Mouse (Mus musculus) G1E (cell line): ENCODE results near the gene Nthl1. TPM values are rescaled to one million over a fixed set of nuclear protein-coding genes. Genes with fewer than 3 reads are reported as not detected.

Source experiments
- ATAC-seq: 2 replicates; pipeline ENCODE4 v1.8.0; 2016; ENCODE audit warnings: mild to moderate bottlenecking; ENCODE audit not compliant: insufficient number of reproducible peaks, poor library complexity, low FRiP score, severe bottlenecking; ENCODE audit errors: extremely low read depth
- DNase-seq: peaks from one replicate; pipeline ENCODE4 v3.0.0; 2012; ENCODE audit warnings: low spot score
- H3K27me3 ChIP-seq: 2 replicates; pipeline ENCODE4 v1.6.1; 2012; ENCODE audit warnings: mild to moderate bottlenecking, low read length, inconsistent platforms; ENCODE audit not compliant: insufficient read depth
- H3K36me3 ChIP-seq: replicated peaks from 2 replicates; pipeline ENCODE3; 2012; ENCODE audit warnings: mild to moderate bottlenecking, inconsistent platforms
- H3K4me1 ChIP-seq: 2 replicates; pipeline ENCODE4 v1.6.1; 2012; ENCODE audit warnings: low read depth, low read length, inconsistent platforms, mixed read lengths; ENCODE audit not compliant: insufficient read depth
- H3K4me3 ChIP-seq: 2 replicates; pipeline ENCODE4 v1.5.1; 2012; ENCODE audit warnings: low read depth, mild to moderate bottlenecking, inconsistent platforms, low read length, moderate library complexity, mixed read lengths
- H3K9me3 ChIP-seq: replicated peaks from 2 replicates; pipeline ENCODE4 v1.6.1; 2012; ENCODE audit warnings: inconsistent platforms
- CTCF ChIP-seq: IDR thresholded peaks from 2 replicates; pipeline ENCODE4 v1.5.1; 2012; ENCODE audit warnings: low read depth, low read length, inconsistent platforms, mixed read lengths
- GATA1 ChIP-seq: IDR thresholded peaks from 2 replicates; pipeline ENCODE4 v1.6.1; 2012; ENCODE audit warnings: borderline replicate concordance, low read length, inconsistent platforms, mixed read lengths
- GATA2 ChIP-seq: IDR thresholded peaks from 2 replicates; pipeline ENCODE4 v1.6.1; 2012; ENCODE audit warnings: low read depth, low read length, inconsistent platforms, borderline replicate concordance
- POLR2AphosphoS5 ChIP-seq: IDR thresholded peaks from 2 replicates; pipeline ENCODE4 v1.6.1; 2012; ENCODE audit warnings: low read depth, low read length, inconsistent platforms; ENCODE audit not compliant: insufficient replicate concordance
- TAL1 ChIP-seq: conservative IDR thresholded peaks from 2 replicates; pipeline ENCODE4 v1.6.1; 2012; ENCODE audit warnings: low read depth, low read length, inconsistent platforms, mixed read lengths
- polyA plus RNA-seq: library from polyadenylated mRNA; stranded (reverse); fragments of >175 nt; gene quantifications from 2 replicates; pipeline ENCODE4 v1.2.3, GENCODE M21; 2012
- total RNA-seq, 2 experiments: library from RNA; stranded (forward) in 1 of 2; stranded (reverse) in 1 of 2; fragments of 200-1000 nt in 1 of 2; fragments of >200 nt in 1 of 2; fragmentation: Nextera tagmentation in 1 of 2; gene quantifications; 2 replicates each; pipeline ENCODE4 v1.2.3; 2014 to 2017

Gene Nthl1
- total and polyA plus RNA-seq, 3 experiments: 3.8 to 21.5 (median 9.8) TPM

- Histone ChIP-seq H3K36me3 (peaks cover 37% of the 10 kb centered on the region), H3K27me3 (no peaks in the 10 kb centered on the region), H3K9me3 (no peaks in the 10 kb centered on the region), H3K4me3 (peak overlapping the region; percentile 100), H3K4me1 (peaks cover 61% of the 10 kb centered on the region)
- TF ChIP-seq CTCF (no peak), TAL1 (no peak), GATA1 (no peak), GATA2 (no peak), POLR2AphosphoS5 (no peak)
- no peak for DNase-seq
- no peak for ATAC-seq
Observed at GRCm38 (mm10) chr17:24670246-24670844, 37.9 kb downstream of the Nthl1 start.

DNA sequence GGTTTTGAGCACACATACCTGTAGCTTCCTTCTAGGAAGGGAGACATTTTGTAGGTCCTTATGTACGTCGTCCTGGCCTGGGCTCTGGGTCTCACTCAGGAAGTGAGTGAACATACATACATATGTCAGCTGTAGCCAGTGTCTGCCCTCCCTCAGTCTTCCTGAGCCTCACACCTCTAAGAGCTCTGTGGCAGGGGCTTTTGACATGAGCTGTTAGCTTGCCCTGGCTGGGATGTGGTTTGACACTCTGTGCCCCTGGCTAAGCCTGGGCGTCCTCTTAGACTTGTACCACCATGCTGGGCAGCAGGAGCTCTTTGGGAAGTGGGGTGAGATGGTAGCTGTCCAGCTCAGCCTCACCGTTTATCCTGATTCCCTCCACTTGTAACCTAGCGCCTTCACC lies 38.9 kb downstream of the Nthl1 start:
- peaks cover 47% of the 10 kb centered on the region for H3K36me3 ChIP-seq
- peaks cover 70% of the 10 kb centered on the region for H3K4me1 ChIP-seq
- H3K4me3 ChIP-seq: peak overlapping the region; percentile 56; the same call in 1 of the 2 replicates
- no peak for TF ChIP-seq GATA1
- DNase-seq: no peak
- ATAC-seq: no peak
- H3K9me3 ChIP-seq: no peaks in the 10 kb centered on the region
- no peaks in the 10 kb centered on the region for H3K27me3 ChIP-seq

GRCm38 (mm10) chr17:24672141-24672540 lies 39.7 kb downstream of the Nthl1 start:
- Histone ChIP-seq H3K9me3 (no peaks in the 10 kb centered on the region), H3K36me3 (peaks cover 55% of the 10 kb centered on the region), H3K4me1 (peaks cover 75% of the 10 kb centered on the region), H3K27me3 (no peaks in the 10 kb centered on the region), H3K4me3 (peak overlapping the region; percentile 11; the same call in 1 of the 2 replicates)
- DNase-seq (no peak), ATAC-seq (no peak)
- TF ChIP-seq TAL1 (no peak), GATA1 (no peak)

DNA sequence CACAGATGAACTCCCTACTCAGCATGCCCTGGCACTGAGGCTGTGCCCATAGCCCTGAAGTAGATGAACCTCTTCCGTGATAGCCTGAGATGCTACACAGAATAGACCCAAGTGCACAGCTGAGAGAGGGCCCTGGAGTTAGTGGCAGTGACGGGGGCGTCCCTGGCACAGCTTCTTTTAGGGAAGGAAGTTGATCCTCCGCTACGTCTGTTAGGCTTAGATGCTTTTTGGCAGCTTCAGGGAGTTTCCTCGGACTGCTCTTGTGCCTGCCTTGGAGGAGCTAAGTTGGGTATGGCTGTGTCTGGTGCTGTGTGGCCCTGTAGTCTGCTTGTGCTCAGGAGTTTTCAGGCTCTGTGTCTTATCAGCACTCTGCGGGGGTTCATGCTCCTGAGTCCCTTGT lies 41.8 kb downstream of the Nthl1 start:
- Histone ChIP-seq H3K36me3 (peaks cover 77% of the 10 kb centered on the region), H3K27me3 (no peaks in the 10 kb centered on the region), H3K4me1 (peaks cover 67% of the 10 kb centered on the region), H3K4me3 (no peak overlapping the region), H3K9me3 (no peaks in the 10 kb centered on the region)
- DNase-seq (no peak), ATAC-seq (no peak)
- TF ChIP-seq POLR2AphosphoS5 (no peak), GATA1 (no peak), TAL1 (no peak)

DNA sequence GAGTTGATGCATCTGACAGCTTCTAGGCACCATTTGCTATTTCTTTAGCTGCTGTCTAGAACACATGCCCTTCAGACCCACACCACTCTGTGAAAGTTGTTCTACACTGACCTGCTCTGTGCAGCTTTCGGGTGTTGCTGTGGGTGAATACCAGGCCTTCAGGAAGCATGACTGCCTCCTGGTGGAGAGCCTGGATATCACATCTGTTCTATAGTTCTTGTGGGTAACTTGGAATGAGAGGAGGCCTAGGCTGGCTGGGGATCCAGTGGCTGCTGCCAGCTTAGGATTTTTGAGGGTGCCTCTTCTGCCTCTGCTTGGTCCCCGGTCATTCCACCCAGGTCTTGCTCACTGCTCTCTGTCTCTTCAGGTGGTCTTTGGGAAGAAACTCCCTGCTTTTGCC lies 43.7 kb downstream of the Nthl1 start:
- Histone ChIP-seq H3K9me3 (no peaks in the 10 kb centered on the region), H3K27me3 (no peaks in the 10 kb centered on the region), H3K36me3 (peaks cover 92% of the 10 kb centered on the region), H3K4me3 (no peak overlapping the region), H3K4me1 (peaks cover 58% of the 10 kb centered on the region)
- peak; percentile 73 for DNase-seq
- ATAC-seq: no peak; the same call in 1 of the 2 replicates
- TF ChIP-seq POLR2AphosphoS5 (no peak), GATA1 (no peak), CTCF (peak; percentile 48; the same call in 1 of the 2 replicates)

- DNase-seq (no peak), ATAC-seq (no peak)
- TF ChIP-seq GATA1 (no peak), POLR2AphosphoS5 (no peak)
- Histone ChIP-seq H3K9me3 (no peaks in the 10 kb centered on the region), H3K4me1 (peaks cover 51% of the 10 kb centered on the region), H3K27me3 (no peaks in the 10 kb centered on the region), H3K4me3 (no peak overlapping the region), H3K36me3 (peaks cover 94% of the 10 kb centered on the region)
Observed at GRCm38 (mm10) chr17:24676877-24677276, 44.4 kb downstream of the Nthl1 start.

DNA sequence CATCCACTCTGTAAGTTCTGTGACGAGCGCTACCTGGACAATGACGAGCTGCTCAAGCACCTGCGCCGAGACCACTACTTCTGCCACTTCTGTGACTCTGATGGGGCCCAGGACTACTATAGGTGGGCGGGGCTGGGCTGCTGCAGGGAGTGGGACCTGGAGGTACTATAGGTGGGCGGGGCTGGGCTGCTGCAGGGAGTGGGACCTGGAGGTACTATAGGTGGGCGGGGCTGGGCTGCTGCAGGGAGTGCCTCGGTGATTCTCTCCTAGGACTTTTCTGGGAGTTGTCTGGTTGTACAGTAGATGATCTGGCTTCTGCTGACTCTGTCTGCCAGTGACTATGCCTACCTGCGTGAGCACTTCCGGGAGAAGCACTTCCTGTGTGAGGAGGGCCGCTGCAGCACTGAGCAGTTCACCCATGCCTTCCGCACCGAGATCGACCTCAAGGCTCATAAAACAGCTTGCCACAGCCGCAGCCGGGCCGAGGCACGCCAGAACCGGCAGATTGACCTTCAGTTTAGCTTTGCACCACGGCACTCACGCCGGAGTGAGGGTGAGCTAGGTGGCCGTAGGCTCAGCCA lies 45.1 kb downstream of the Nthl1 start:
- TF ChIP-seq GATA2: no peak
- TF ChIP-seq TAL1: no peak
- TF ChIP-seq GATA1: no peak
- no peak for TF ChIP-seq POLR2AphosphoS5
- TF ChIP-seq CTCF: no peak
- Histone ChIP-seq H3K9me3 (no peaks in the 10 kb centered on the region), H3K4me3 (no peak overlapping the region; the same call in 1 of the 2 replicates), H3K27me3 (no peaks in the 10 kb centered on the region), H3K4me1 (peaks cover 45% of the 10 kb centered on the region), H3K36me3 (peaks cover 94% of the 10 kb centered on the region)
- ATAC-seq: no peak
- DNase-seq: no peak
